Mouse (Mus musculus): ENCODE results near the gene Olfr319. TPM values are rescaled to one million over a fixed set of nuclear protein-coding genes. Genes with fewer than 3 reads are reported as not detected.
"Not testable (repeated sequence)": the region's sequence is repeated elsewhere in the genome, so short reads cannot be mapped to it uniquely, and the experiment has no call there.

Olfr319 gene
- not detected in 2 replicates for polyA plus RNA-seq (2015; fragmentation: Nextera tagmentation; extraction: Ambion mirVana)

DNA sequence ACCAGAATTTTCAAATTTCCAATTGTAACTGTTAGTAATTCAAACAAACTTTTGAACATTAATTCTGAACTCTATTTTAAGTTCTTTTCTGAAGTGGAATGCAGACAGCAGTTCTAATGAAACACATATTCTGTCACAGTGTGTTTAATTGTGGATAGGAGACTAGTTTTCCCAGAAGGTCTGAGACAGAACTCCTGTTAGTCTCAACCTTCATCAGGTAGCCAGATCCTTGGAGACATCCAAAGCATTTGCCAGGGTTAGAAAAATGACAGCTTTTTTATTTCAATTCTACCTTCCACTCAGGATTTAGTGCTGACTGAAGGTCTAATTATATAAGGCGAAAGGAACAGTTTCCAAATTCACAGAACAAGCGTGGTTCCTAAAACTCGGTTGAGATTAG lies at the start of gene Olfr319:
Olfr319 (plus strand) TSS at position 301 of the 400 bp plus-strand sequence.
- WGBS = 91% methylated on average over 3 of the region's 3 CpGs
- Histone ChIP-seq H3K9ac (ENCODE audit: low read depth, low read length) (no peak within 1 kb of the TSS), H3K27me3 (replicated peaks; ENCODE audit: control insufficient read depth, insufficient read depth, low read length) (no peaks in the 10 kb centered on the region), H3K4me2 (ENCODE audit: low read length) (no peak within 1 kb of the TSS), H3K4me3 (ENCODE audit: low read length) (no peak within 1 kb of the TSS), H3K27ac (ENCODE audit: low read depth, low read length) (no peak within 1 kb of the TSS), H3K4me1 (ENCODE audit: control insufficient read depth, insufficient read depth, low read depth, low read length) (no peaks in the 10 kb centered on the region), H3K9me3 (ENCODE audit: control insufficient read depth, low read length) (peaks cover 3% of the 10 kb centered on the region; the same call in 1 of the 2 replicates), H3K36me3 (ENCODE audit: control insufficient read depth, insufficient read depth, low read length) (no peaks in the 10 kb centered on the region)
- no peak for ATAC-seq

GRCm38 (mm10) chr11:58655151-58655550 lies 43.8 kb upstream of the Olfr319 start:
- Histone ChIP-seq H3K27me3 (replicated peaks; ENCODE audit: control insufficient read depth, insufficient read depth, low read length) (no peaks in the 10 kb centered on the region), H3K27ac (ENCODE audit: low read depth, low read length) (no peak overlapping the region), H3K36me3 (ENCODE audit: control insufficient read depth, insufficient read depth, low read length) (no peaks in the 10 kb centered on the region), H3K4me2 (ENCODE audit: low read length) (no peak overlapping the region), H3K9me3 (ENCODE audit: control insufficient read depth, low read length) (no peaks in the 10 kb centered on the region), H3K9ac (ENCODE audit: low read depth, low read length) (no peak overlapping the region), H3K4me3 (ENCODE audit: low read length) (no peak overlapping the region), H3K4me1 (ENCODE audit: control insufficient read depth, insufficient read depth, low read depth, low read length) (no peaks in the 10 kb centered on the region)
- no peak for ATAC-seq
- WGBS = 89% methylated on average over 3 of the region's 3 CpGs

GRCm38 (mm10) chr11:58658596-58658995 lies 40.4 kb upstream of the Olfr319 start, which contains the start of gene Olfr322:
Gene Olfr322, plus strand, starts transcription at chr11:58658782.
- no peak within 1 kb of the TSS for H3K4me3 ChIP-seq (ENCODE audit: low read length)
- H3K27ac ChIP-seq (ENCODE audit: low read depth, low read length) = no peak within 1 kb of the TSS
- H3K4me2 ChIP-seq (ENCODE audit: low read length) = no peak within 1 kb of the TSS
- WGBS = 87% methylated on average over 4 of the region's 4 CpGs
- no peaks in the 10 kb centered on the region for H3K9me3 ChIP-seq (ENCODE audit: control insufficient read depth, low read length)
- H3K4me1 ChIP-seq (ENCODE audit: control insufficient read depth, insufficient read depth, low read depth, low read length) = no peaks in the 10 kb centered on the region
- no peak for ATAC-seq
- H3K27me3 ChIP-seq (replicated peaks; ENCODE audit: control insufficient read depth, insufficient read depth, low read length) = no peaks in the 10 kb centered on the region
- H3K36me3 ChIP-seq (ENCODE audit: control insufficient read depth, insufficient read depth, low read length) = no peaks in the 10 kb centered on the region
- H3K9ac ChIP-seq (ENCODE audit: low read depth, low read length) = no peak within 1 kb of the TSS

DNA sequence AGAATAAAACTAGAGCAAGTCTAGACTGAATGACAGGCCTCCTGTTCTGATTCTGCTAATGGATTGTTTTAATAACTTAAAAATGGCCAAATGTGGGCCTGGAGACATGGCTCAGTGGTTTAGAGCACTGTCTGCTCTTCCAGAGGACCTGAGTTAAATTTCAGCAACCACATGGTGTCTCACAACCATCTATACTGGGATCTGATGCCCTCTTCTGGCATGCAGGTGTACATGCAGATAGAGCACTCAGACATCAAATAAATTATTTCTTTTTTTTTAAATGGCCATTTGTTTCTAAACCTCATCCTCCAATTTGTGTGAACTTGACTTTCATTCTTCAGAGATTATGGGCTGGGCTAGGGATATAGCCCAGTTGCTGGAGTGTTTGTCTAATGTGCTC lies 29.7 kb upstream of the Olfr319 start:
- H3K27ac ChIP-seq (ENCODE audit: low read depth, low read length) = no peak overlapping the region
- no peaks in the 10 kb centered on the region for H3K9me3 ChIP-seq (ENCODE audit: control insufficient read depth, low read length)
- no peak overlapping the region for H3K9ac ChIP-seq (ENCODE audit: low read depth, low read length)
- H3K4me3 ChIP-seq (ENCODE audit: low read length) = no peak overlapping the region
- no peak for ATAC-seq
- no peaks in the 10 kb centered on the region for H3K27me3 ChIP-seq (replicated peaks; ENCODE audit: control insufficient read depth, insufficient read depth, low read length)
- no peaks in the 10 kb centered on the region for H3K36me3 ChIP-seq (ENCODE audit: control insufficient read depth, insufficient read depth, low read length)
- H3K4me2 ChIP-seq (ENCODE audit: low read length) = no peak overlapping the region
- no peaks in the 10 kb centered on the region for H3K4me1 ChIP-seq (ENCODE audit: control insufficient read depth, insufficient read depth, low read depth, low read length)

- Histone ChIP-seq H3K36me3 (ENCODE audit: control insufficient read depth, insufficient read depth, low read length) (no peaks in the 10 kb centered on the region), H3K27ac (ENCODE audit: low read depth, low read length) (no peak overlapping the region), H3K4me2 (ENCODE audit: low read length) (no peak overlapping the region), H3K27me3 (replicated peaks; ENCODE audit: control insufficient read depth, insufficient read depth, low read length) (no peaks in the 10 kb centered on the region), H3K9me3 (ENCODE audit: control insufficient read depth, low read length) (no peaks in the 10 kb centered on the region), H3K9ac (ENCODE audit: low read depth, low read length) (no peak overlapping the region), H3K4me1 (ENCODE audit: control insufficient read depth, insufficient read depth, low read depth, low read length) (no peaks in the 10 kb centered on the region), H3K4me3 (ENCODE audit: low read length) (no peak overlapping the region)
- no peak for ATAC-seq
- 49% methylated on average over 4 of the region's 4 CpGs for WGBS
Observed at GRCm38 (mm10) chr11:58671825-58672224, 27.1 kb upstream of the Olfr319 start.

DNA sequence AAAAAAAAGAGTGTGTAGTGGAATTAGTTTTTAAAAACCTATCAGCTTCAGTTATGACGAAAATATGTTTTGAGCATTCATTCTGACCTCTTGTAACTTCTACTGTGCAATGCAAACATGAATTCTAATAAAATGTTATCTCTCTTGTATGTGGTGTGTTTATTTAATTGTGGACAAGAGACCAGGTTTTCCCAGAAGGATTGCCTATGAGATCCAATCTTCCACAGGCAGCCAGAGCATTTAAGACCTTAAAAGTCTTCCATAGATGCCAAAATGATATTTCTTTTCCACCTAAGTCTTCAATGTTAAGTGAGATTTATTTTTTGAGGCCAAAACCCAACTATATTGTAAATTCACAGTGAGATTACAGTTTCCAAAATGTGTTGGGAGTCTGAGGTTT lies 18.2 kb upstream of the Olfr319 start, which contains the start of gene Olfr320:
Olfr320 (plus strand) TSS at position 301 of the 400 bp plus-strand sequence.
- Histone ChIP-seq H3K4me2 (ENCODE audit: low read length) (no peak within 1 kb of the TSS), H3K36me3 (ENCODE audit: control insufficient read depth, insufficient read depth, low read length) (no peaks in the 10 kb centered on the region), H3K27ac (ENCODE audit: low read depth, low read length) (no peak within 1 kb of the TSS), H3K9ac (ENCODE audit: low read depth, low read length) (no peak within 1 kb of the TSS), H3K4me3 (ENCODE audit: low read length) (no peak within 1 kb of the TSS), H3K4me1 (ENCODE audit: control insufficient read depth, insufficient read depth, low read depth, low read length) (no peaks in the 10 kb centered on the region), H3K27me3 (replicated peaks; ENCODE audit: control insufficient read depth, insufficient read depth, low read length) (no peaks in the 10 kb centered on the region), H3K9me3 (ENCODE audit: control insufficient read depth, low read length) (no peaks in the 10 kb centered on the region)
- ATAC-seq = no peak
- 97% methylated on average over 1 of the region's 1 CpGs for WGBS

DNA sequence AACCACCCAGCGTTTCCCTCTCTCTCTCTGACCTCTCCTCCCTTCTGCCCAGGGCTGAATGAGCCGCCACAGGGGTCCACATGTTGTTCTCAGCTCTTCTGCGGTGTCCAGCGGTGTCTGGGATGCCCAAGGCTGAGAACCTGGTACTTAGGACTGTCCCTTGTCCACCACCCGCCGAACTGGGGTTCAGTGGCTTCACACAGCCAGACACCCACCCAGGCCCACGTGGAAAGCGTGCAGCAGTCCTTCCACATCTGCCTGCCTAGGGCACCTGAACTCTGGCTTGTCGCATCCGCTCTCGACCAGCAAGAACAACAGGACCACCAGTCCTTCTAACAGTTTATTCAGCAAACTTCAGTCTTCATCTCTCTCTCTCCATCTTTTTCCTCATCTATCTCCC lies 10.1 kb downstream of the Olfr319 start:
- Histone ChIP-seq H3K27me3 (replicated peaks; ENCODE audit: control insufficient read depth, insufficient read depth, low read length) (no peaks in the 10 kb centered on the region), H3K4me1 (ENCODE audit: control insufficient read depth, insufficient read depth, low read depth, low read length) (no peaks in the 10 kb centered on the region), H3K9ac (ENCODE audit: low read depth, low read length) (no peak overlapping the region), H3K27ac (ENCODE audit: low read depth, low read length) (no peak overlapping the region), H3K36me3 (ENCODE audit: control insufficient read depth, insufficient read depth, low read length) (no peaks in the 10 kb centered on the region), H3K4me2 (ENCODE audit: low read length) (no peak overlapping the region), H3K4me3 (ENCODE audit: low read length) (no peak overlapping the region), H3K9me3 (ENCODE audit: control insufficient read depth, low read length) (no peaks in the 10 kb centered on the region)
- ATAC-seq = no peak
- WGBS = 81% methylated on average over 11 of the region's 11 CpGs

DNA sequence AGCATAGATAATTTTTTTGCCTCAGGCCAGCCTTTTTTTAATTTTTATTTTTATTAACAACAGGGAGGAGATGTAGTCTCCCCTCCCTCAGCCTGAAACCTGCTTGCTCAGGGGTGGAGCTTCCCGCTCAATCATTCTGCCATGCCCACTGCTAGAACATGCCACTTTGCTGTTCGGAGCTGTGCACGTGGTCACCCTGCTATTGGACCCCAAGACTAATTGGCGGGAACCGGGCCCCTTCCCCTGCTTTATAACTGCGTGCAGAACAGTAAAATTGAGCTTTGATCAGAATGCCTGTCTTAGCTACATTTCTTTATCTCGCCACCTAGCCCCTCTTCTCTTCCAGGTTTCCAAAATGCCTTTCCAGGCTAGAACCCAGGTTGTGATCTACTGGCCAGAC lies 18.8 kb downstream of the Olfr319 start:
- H3K4me1 ChIP-seq (ENCODE audit: control insufficient read depth, insufficient read depth, low read depth, low read length); H3K36me3 ChIP-seq (ENCODE audit: control insufficient read depth, insufficient read depth, low read length); H3K9me3 ChIP-seq (ENCODE audit: control insufficient read depth, low read length); H3K27ac ChIP-seq (ENCODE audit: low read depth, low read length); H3K4me2 ChIP-seq (ENCODE audit: low read length); H3K4me3 ChIP-seq (ENCODE audit: low read length); H3K9ac ChIP-seq (ENCODE audit: low read depth, low read length); ATAC-seq; H3K27me3 ChIP-seq (replicated peaks; ENCODE audit: control insufficient read depth, insufficient read depth, low read length): not testable (repeated sequence)
- WGBS = 92% methylated on average over 7 of the region's 7 CpGs

- H3K9ac ChIP-seq (ENCODE audit: low read depth, low read length) = no peak overlapping the region
- WGBS = 84% methylated on average over 4 of the region's 4 CpGs
- ATAC-seq = no peak
Observed at GRCm38 (mm10) chr11:58719701-58720100, 20.7 kb downstream of the Olfr319 start.

DNA sequence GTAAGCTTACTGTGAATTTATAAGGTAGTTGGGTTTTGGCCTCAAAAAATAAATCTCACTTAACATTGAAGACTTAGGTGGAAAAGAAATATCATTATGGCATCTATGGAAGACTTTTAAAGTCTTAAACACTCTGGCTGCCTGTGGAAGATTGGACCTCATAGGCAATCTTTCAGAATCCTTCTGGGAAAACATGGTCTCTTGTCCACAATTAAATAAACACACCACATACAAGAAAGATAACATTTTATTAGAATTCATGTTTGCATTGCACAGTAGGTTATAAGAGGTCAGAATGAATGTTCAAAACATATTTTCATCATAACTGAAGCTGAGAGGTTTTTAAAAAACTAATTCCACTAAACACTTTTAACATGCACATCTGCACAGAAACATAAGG lies 25.0 kb downstream of the Olfr319 start, which contains the start of gene Olfr318:
Olfr318 (minus strand) TSS at position 101 of the 400 bp plus-strand sequence.
- Histone ChIP-seq H3K4me2 (ENCODE audit: low read length) (no peak within 1 kb of the TSS), H3K27me3 (replicated peaks; ENCODE audit: control insufficient read depth, insufficient read depth, low read length) (no peaks in the 10 kb centered on the region), H3K9ac (ENCODE audit: low read depth, low read length) (no peak within 1 kb of the TSS), H3K9me3 (ENCODE audit: control insufficient read depth, low read length) (no peaks in the 10 kb centered on the region), H3K36me3 (ENCODE audit: control insufficient read depth, insufficient read depth, low read length) (no peaks in the 10 kb centered on the region), H3K27ac (ENCODE audit: low read depth, low read length) (no peak within 1 kb of the TSS), H3K4me3 (ENCODE audit: low read length) (no peak within 1 kb of the TSS), H3K4me1 (ENCODE audit: control insufficient read depth, insufficient read depth, low read depth, low read length) (no peaks in the 10 kb centered on the region)
- ATAC-seq = no peak

More at GRCm38 (mm10) chr11:58719701-58720100, 20.7 kb downstream of the Olfr319 start:
- Histone ChIP-seq H3K36me3 (ENCODE audit: control insufficient read depth, insufficient read depth, low read length) (no peaks in the 10 kb centered on the region), H3K4me2 (ENCODE audit: low read length) (no peak overlapping the region), H3K27ac (ENCODE audit: low read depth, low read length) (no peak overlapping the region), H3K27me3 (replicated peaks; ENCODE audit: control insufficient read depth, insufficient read depth, low read length) (no peaks in the 10 kb centered on the region), H3K4me1 (ENCODE audit: control insufficient read depth, insufficient read depth, low read depth, low read length) (no peaks in the 10 kb centered on the region), H3K9me3 (ENCODE audit: control insufficient read depth, low read length) (no peaks in the 10 kb centered on the region), H3K4me3 (ENCODE audit: low read length) (no peak overlapping the region)

Data from hindbrain, embryonic 16.5 days (tissue).